Mouse (Mus musculus): ENCODE data around the gene Tmbim1.

GRCm38 (mm10) chr1:74307146-74307545, 1.7 kb upstream of the Tmbim1 start:
- TF ChIP-seq CTCF (IDR thresholded peaks at IDR 0.05; ENCODE audit: low read depth, low read length) (no peak), TAL1 (conservative IDR thresholded peaks at IDR 0.05; ENCODE audit: low read depth, low read length) (no peak), GATA1 (IDR thresholded peaks at IDR 0.05; ENCODE audit: borderline replicate concordance, low read length) (no peak)
